Mouse (Mus musculus): Measurements from ENCODE around the gene Rragd. TPM values are rescaled to one million over a fixed set of nuclear protein-coding genes. Genes with fewer than 3 reads are reported as not detected.

The Rragd gene
- polyA plus RNA-seq, 1 experiment from 2014 or later, result 31.2 TPM

DNA sequence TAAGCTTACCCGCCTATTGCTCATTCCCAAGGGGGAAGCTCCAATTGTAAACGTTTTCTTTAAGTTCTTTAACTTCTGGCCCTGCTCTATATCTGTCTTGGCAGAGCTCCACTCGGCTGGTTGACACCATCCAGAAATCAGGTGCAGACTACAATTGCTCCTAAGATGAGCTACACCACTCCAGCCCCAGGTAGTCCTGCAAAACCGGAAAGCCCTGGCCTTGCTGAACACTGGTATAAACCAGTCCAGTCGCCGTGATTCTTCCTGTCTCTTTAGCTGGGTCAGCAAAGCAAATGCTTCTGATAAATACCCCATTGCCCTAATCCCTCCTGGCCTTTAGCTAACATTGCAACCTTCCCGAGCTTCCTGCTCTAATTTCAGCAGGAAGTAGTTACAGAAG, 78.3 kb downstream of the Rragd start:
- ATAC-seq (ENCODE audit: low FRiP score), result no peak

DNA sequence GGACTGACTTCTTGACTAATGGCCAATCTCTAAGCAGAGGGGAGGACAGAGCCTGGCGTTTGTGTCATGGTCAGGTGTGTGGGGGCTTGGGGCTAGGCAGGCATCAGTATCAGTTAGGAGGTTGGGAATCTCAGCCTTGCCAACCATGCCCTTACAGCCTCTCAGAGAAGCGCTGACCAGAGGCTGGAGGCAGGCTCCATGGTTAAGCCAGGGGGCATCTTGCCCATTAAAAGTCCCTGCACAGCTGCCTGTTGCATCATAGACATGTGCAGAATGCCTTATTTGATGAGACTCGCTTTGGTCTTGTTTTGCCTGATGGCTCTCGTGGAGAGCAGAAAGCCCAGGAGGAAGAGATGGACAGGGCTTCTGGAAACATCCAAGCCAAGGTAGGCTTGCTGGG, 80.1 kb downstream of the Rragd start, which contains the start of gene Gabrr2:
Gabrr2 (plus strand) TSS at position 19 of the 400 bp plus-strand sequence.
- Histone ChIP-seq H3K4me1 (peaks cover 5% of the 10 kb centered on the region; the same call in 1 of the 2 replicates), H3K4me3 (replicated peaks) (no peak within 1 kb of the TSS), H3K36me3 (replicated peaks) (no peaks in the 10 kb centered on the region), H3K9me3 (no peaks in the 10 kb centered on the region), H3K4me2 (no peak within 1 kb of the TSS), H3K27me3 (no peaks in the 10 kb centered on the region), H3K27ac (no peak within 1 kb of the TSS), H3K9ac (no peak within 1 kb of the TSS)
- WGBS, result 88% methylated on average over 4 of the region's 4 CpGs
- ATAC-seq (ENCODE audit: low FRiP score), result no peak

More for the DNA sequence above, 78.3 kb downstream of the Rragd start:
- H3K9ac ChIP-seq, result no peak overlapping the region
- no peak overlapping the region for H3K4me3 ChIP-seq (replicated peaks)
- no peak overlapping the region for H3K27ac ChIP-seq
- no peaks in the 10 kb centered on the region for H3K4me1 ChIP-seq
- 68% methylated on average over 7 of the region's 7 CpGs for WGBS
- no peaks in the 10 kb centered on the region for H3K36me3 ChIP-seq (replicated peaks)
- no peaks in the 10 kb centered on the region for H3K9me3 ChIP-seq
- no peak overlapping the region for H3K4me2 ChIP-seq
- no peaks in the 10 kb centered on the region for H3K27me3 ChIP-seq

DNA sequence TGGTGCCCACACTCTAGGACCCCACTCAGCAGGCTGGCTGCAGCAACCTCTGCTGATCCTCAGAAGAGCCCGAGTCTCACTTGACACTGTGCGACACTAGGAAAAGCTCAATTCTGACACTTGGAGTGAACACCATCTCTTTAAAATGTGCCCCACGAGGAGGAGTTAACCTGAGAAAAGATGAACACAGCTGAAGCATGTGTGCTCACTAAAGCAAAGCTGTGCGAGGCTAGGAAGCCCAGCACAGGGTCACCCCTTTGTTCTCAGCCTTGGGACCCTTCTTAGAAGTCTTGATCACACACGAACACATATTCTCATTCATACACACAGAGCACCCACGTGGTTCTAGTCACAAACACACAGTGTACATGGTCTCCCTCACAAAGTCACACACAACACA, 82.1 kb downstream of the Rragd start:
- Histone ChIP-seq H3K4me3 (replicated peaks) (no peak overlapping the region), H3K27me3 (no peaks in the 10 kb centered on the region), H3K27ac (no peak overlapping the region), H3K36me3 (replicated peaks) (no peaks in the 10 kb centered on the region), H3K4me1 (peaks cover 5% of the 10 kb centered on the region; the same call in 1 of the 2 replicates), H3K9ac (no peak overlapping the region), H3K4me2 (no peak overlapping the region), H3K9me3 (no peaks in the 10 kb centered on the region)
- WGBS, result 85% methylated on average over 6 of the region's 6 CpGs
- ATAC-seq (ENCODE audit: low FRiP score), result no peak

DNA sequence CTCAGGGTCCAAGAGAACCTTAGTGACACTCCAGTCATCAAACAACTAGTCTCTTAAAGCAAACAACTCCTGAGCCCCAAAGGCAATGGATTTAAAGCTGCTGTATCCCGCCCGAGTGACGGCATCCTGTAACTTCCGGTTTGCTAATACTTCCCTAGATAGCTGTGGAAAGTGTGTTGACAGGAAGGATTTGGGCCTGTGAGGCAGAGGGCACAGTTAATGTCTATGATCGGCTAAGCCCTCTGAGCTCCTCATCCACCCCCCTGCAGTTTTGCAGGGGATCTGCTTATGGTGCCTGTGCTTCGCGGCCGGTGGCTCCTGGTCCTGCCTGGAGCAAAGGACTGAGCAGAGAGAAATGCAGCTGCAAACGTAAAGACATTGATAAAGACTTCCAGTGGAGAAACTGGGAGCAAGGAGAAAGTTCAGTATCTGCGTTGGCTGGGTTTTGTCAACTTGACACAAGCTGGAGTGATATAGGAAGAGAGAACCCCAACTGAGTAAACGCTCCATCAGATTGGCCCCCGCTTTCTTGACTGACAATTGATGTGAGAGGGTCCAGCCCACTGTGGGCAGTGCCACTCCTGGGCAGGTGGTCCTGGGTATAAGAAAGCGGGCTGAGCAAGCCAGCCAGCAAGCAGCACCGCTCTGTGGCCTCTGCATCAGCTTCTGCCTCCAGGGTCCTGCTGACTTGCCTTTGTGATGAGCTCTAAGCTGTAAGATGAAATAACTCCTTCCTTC, 83.6 kb downstream of the Rragd start:
- no peak for ATAC-seq (ENCODE audit: low FRiP score)
- Histone ChIP-seq H3K9me3 (no peaks in the 10 kb centered on the region), H3K4me1 (peaks cover 5% of the 10 kb centered on the region; the same call in 1 of the 2 replicates), H3K4me3 (replicated peaks) (no peak overlapping the region), H3K9ac (no peak overlapping the region), H3K4me2 (no peak overlapping the region), H3K27ac (no peak overlapping the region), H3K36me3 (replicated peaks) (no peaks in the 10 kb centered on the region), H3K27me3 (no peaks in the 10 kb centered on the region)
- 68% methylated on average over 14 of the region's 14 CpGs for WGBS

DNA sequence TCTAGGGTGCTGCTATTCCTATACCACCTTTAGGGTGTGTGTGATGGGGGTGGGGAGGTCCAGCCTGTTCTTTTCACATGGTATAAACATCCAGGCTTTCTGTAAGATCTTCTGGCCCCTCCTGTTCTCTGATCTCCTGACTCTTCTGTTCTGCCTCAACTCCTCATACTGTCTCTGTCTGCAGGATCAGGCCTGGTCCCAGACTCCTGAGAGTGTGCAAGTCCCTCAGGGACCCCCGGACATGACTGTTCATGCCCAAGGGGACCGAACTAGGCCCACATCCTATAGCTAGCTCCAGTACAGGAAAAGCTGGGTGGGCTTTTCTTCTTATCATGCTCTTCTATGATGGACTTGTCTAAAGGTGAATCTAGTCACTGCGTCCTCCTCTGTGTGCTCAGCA, 84.5 kb downstream of the Rragd start:
- ATAC-seq (ENCODE audit: low FRiP score), result no peak
- no peak overlapping the region for H3K4me2 ChIP-seq
- WGBS, result 87% methylated on average over 3 of the region's 3 CpGs
- no peak overlapping the region for H3K9ac ChIP-seq
- no peak overlapping the region for H3K4me3 ChIP-seq (replicated peaks)
- peaks cover 6% of the 10 kb centered on the region; the same call in 1 of the 2 replicates for H3K4me1 ChIP-seq
- no peaks in the 10 kb centered on the region for H3K9me3 ChIP-seq
- no peaks in the 10 kb centered on the region for H3K36me3 ChIP-seq (replicated peaks)
- no peaks in the 10 kb centered on the region for H3K27me3 ChIP-seq
- H3K27ac ChIP-seq, result no peak overlapping the region

DNA sequence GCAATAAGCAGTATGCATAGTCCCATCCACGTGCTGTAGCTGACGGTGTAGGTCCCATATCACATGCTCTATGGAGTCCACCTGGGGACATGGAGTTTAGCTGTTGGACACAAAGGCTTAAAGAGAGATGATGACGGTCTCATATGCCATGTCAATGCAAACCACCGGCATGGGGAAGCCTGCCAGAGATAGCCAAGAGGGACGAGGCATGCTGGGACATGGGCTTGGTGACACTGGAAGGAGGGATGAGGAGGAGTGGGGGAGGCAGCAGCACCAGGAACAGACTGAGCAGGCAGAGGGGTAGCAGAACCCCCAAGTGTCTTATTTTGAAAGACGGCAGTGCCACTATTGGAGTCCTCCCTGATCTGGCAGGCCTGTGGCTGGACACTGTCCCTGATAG, 85.0 kb downstream of the Rragd start:
- no peak for ATAC-seq (ENCODE audit: low FRiP score)
- H3K9me3 ChIP-seq, result no peaks in the 10 kb centered on the region
- H3K36me3 ChIP-seq (replicated peaks), result no peaks in the 10 kb centered on the region
- no peak overlapping the region for H3K4me2 ChIP-seq
- H3K4me1 ChIP-seq, result peaks cover 11% of the 10 kb centered on the region; the same call in 1 of the 2 replicates
- no peaks in the 10 kb centered on the region for H3K27me3 ChIP-seq
- WGBS, result 93% methylated on average over 6 of the region's 6 CpGs
- H3K27ac ChIP-seq, result no peak overlapping the region
- H3K9ac ChIP-seq, result no peak overlapping the region
- H3K4me3 ChIP-seq (replicated peaks), result no peak overlapping the region

DNA sequence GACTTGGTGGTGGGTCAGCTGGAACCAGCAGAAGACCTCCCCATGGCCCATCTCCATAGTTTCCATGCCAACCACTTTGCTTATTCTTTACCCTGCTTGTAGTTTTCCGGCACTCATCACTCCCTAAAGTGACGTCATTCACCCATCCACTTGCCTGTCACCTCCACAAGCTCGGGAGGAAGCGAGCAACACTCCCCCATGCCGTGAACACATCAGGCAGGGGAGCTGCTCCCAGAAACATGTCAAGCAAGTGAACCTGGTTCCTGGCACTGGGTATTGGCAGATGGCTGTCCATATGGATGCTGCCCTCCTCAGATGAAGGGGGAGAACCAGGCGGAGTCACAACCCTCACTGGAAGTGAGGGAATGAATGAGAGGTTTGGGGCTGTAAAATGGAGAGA, 86.1 kb downstream of the Rragd start:
- Histone ChIP-seq H3K9me3 (no peaks in the 10 kb centered on the region), H3K27me3 (no peaks in the 10 kb centered on the region), H3K36me3 (replicated peaks) (no peaks in the 10 kb centered on the region), H3K9ac (no peak overlapping the region), H3K4me3 (replicated peaks) (no peak overlapping the region), H3K4me2 (no peak overlapping the region), H3K4me1 (peaks cover 14% of the 10 kb centered on the region; the same call in 1 of the 2 replicates), H3K27ac (no peak overlapping the region)
- 81% methylated on average over 6 of the region's 6 CpGs for WGBS
- no peak for ATAC-seq (ENCODE audit: low FRiP score)

DNA sequence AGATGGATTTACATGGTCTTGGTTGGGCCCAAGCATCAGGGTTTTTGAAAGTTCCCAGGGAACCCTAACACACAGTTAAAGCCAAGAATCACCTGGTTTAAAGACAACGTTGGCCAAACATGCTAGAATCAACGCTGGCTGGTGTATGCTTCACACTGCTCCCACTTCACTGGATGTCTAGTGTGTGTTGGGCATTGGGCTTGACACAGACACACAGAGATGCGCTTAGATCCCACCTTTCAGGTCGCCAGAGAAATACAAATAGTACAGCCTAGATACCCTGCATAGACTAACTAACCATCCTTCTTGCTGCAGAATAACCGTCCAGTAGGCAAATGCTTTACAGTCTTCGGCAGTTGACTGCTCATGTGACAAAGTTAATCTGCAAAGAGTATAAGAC, 87.5 kb downstream of the Rragd start:
- 90% methylated on average over 6 of the region's 6 CpGs for WGBS
- Histone ChIP-seq H3K4me2 (no peak overlapping the region), H3K4me1 (peaks cover 14% of the 10 kb centered on the region; the same call in 1 of the 2 replicates), H3K36me3 (replicated peaks) (no peaks in the 10 kb centered on the region), H3K27me3 (no peaks in the 10 kb centered on the region), H3K9me3 (no peaks in the 10 kb centered on the region), H3K27ac (no peak overlapping the region), H3K4me3 (replicated peaks) (no peak overlapping the region), H3K9ac (no peak overlapping the region)
- ATAC-seq (ENCODE audit: low FRiP score), result no peak

DNA sequence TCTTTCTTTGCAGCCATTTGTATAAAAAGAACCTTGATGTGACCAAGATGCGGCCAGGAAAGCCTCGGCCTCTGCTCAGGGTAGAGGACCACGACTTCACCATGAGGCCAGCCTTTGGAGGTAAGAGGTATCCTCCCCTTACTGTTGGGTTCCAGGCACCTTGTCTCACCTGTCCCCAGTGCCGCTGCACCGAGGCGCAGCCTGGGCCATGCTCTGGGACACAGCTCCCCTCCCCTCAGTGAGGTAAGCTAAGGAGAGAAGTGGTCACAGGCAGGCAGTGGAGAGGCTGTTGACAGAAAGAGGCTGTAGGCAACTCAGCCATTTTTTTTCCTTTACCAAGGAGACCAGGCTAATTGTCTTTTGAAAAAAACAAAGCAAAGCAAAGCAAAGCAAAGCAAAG, 88.5 kb downstream of the Rragd start:
- no peak for ATAC-seq (ENCODE audit: low FRiP score)
- WGBS, result 90% methylated on average over 6 of the region's 6 CpGs
- H3K36me3 ChIP-seq (replicated peaks), result no peaks in the 10 kb centered on the region
- H3K4me3 ChIP-seq (replicated peaks), result no peak overlapping the region
- H3K4me1 ChIP-seq, result peaks cover 12% of the 10 kb centered on the region; the same call in 1 of the 2 replicates
- H3K9me3 ChIP-seq, result no peaks in the 10 kb centered on the region
- no peaks in the 10 kb centered on the region for H3K27me3 ChIP-seq
- H3K4me2 ChIP-seq, result no peak overlapping the region
- H3K9ac ChIP-seq, result no peak overlapping the region
- H3K27ac ChIP-seq, result no peak overlapping the region

Other genes starting within 250 kb of the Rragd start
- gene Lyrm2, start 182.8 kb upstream of the Rragd start, polyA plus RNA-seq (2016; fragmentation: Nextera tagmentation; extraction: Ambion mirVana), result 164 and 166 TPM in 2 replicates
- gene Ankrd6, start 32.2 kb upstream of the Rragd start, polyA plus RNA-seq (2016; fragmentation: Nextera tagmentation; extraction: Ambion mirVana), result 22.3 and 22.6 TPM in 2 replicates
- 50.5 and 51.9 TPM in 2 replicates for gene Ube2j1, start 48.4 kb downstream of the Rragd start, polyA plus RNA-seq (2016; fragmentation: Nextera tagmentation; extraction: Ambion mirVana)
- 0.32 and 0.55 TPM in 2 replicates for gene Gabrr2, start 80.0 kb downstream of the Rragd start, polyA plus RNA-seq (2016; fragmentation: Nextera tagmentation; extraction: Ambion mirVana)
- gene Gabrr1, start 149.5 kb downstream of the Rragd start, polyA plus RNA-seq (2016; fragmentation: Nextera tagmentation; extraction: Ambion mirVana), result 0.13 TPM in 1 of 2 replicates, not detected in the other
- gene Pm20d2, start 206.7 kb downstream of the Rragd start, polyA plus RNA-seq (2016; fragmentation: Nextera tagmentation; extraction: Ambion mirVana), result 1.8 and 2.3 TPM in 2 replicates
- gene Srsf12, start 226.0 kb downstream of the Rragd start, polyA plus RNA-seq (2016; fragmentation: Nextera tagmentation; extraction: Ambion mirVana), result 10.2 and 11.6 TPM in 2 replicates